Mouse (Mus musculus): ENCODE results near the gene Eya4.

The Eya4 gene

DNA sequence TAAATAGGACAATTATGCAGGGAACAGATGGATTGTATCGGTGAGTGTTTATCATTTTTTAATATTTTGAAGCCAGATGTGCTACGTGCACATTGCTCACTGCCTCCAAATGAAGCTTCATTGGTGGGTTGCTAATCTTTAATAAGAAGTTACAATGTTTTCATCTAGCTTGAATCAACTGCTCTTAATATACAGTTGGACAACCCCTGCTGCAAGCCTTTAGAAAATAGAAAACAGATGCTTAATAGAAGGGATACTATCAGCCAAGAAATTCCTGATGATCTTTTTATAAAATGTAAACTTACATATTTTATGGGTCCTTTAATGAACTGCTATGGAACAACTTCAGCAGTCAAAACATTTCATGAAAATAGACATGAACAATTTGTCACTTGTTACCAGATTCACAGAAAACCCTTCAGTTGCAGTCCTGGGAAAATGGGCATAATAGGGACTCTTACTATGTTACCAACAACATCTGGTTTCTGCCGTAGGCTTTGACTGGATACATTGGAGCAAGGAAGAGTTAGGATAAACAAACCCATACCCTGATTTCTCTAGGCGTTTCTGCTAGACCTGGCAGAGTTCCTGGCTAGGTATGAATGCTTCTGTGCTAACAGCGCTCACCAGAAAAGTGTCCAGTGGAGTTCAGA is 290.4 kb downstream of the Eya4 start:
- no peak for DNase-seq

DNA sequence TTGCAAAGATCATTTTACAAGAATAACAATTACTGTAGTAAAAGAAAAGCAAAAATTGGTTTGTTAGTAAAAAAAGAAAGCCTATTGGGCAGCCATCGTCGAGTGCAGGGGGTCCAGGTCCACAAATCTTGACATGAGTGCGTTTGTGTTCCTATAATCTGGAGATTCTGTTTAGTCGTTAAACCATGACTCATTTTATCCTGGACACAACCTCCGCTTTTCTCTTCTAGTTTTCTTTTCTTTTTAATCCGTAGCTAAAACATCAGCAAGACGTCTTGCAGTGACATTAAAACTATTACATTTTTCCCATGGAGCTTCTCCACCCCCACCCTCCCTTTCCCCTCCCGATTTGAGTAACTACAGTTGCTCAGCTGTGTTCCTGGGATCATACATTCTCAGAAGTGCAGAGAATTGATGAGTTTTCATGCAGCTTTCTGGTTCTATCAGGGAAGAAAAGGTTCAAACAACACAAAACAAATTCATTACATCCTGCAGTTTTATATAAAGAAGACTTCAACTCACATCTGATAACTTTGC is 297.1 kb downstream of the Eya4 start:
- no peak for DNase-seq
